Mouse (Mus musculus): Measurements from ENCODE around the gene Ccr6.

Gene Ccr6

DNA sequence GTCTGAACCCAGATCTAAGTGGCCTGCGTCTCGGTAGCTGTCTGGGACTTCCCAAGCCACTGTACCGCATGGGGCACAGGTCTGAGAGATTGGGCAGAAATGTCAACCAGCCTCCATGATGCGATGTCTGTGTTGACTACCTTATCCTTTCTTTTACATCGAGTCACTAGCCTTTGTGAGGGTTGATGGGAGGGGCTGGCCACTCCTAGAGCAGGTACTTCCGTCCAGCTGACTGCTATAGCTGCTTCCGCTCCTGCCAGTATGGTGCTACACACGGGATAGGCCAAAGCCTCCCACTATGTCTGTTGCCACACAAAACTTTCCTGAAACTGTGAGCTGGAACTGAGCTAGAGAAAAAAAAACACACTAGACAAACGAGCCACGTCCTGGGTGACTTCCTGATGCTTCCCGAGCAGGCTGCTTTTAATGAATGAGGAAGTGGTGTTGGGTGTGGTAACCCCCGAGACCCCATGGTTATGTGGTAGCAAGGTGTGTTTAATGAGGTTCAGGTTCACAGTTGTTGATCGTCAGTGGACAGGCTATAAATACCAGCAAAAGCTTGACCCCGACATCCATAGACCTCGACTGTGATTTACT lies 2.1 kb upstream of the Ccr6 start:
- no peak for DNase-seq (ENCODE audit: low read depth, low spot score)

DNA sequence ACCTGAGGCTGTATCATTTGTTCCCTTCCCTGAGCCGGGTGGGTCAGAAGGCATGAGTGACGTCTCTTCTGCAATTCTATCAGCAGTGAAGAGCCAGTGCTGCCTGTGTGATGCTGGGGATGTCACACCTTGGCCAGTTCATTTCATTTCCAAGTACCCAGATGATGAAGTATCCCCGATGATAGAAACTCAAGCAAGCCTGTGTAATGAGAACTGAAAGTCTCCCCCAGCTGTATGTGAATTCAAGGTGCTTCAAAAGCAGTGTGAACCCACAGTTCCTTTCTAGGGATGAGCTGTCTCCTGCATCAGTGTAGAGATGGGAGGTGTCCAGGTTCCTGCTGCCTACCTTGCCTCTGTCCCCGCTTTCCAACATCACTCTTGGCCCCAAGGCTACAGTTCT lies 1.3 kb upstream of the Ccr6 start:
- no peak for DNase-seq (ENCODE audit: low read depth, low spot score)

DNA sequence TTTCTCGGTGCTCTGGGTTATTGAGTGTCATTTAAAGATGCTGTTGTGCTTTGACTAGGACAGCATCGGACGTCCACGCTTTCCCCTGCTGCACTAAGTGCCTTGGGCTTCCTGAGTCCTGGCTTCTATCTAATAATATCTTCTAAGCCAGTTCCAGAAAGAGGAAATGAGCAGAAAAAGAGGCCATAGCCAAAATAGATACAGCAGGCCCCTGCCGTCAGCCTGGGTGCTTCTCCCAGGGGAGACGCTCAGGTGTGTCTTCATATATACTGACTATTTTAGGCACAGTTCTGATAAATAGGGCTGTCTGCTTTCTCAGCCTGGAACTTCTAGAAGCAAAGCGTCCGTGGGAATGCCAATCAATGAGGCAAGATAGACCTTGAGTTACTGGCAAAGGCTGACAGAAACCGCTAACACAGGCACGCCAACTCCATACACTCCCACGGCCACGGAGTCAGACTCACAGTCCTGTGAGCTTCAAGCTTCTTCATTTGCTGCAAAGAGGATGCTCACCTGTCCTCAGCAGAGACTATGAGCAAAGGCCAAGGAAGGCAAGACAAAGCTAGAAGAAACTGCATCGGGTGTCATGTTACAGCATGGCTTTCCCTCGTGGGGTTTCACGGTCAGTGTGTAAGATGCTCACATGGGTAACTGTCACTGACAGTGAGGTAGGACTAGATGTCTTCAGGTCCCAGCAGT lies 2.3 kb downstream of the Ccr6 start:
- no peak for DNase-seq (ENCODE audit: low read depth, low spot score)

DNA sequence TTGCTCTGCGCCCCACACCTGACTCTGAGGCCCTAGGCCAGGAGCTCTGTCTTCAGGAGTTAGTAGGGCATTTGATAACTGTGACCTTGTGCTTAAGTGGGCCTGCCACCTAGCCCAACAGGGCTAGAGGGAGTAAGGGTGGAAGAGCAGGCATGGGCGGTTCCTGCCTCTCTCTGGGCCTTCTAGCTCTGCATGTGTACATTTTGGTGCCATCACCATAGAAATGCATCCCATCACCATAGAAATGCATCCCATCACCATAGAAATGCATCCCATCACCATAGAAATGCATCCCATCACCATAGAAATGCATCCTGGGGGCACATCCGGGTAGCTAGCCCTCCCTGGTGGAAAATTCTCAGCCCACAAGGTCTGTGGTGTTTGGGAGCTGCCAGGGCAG lies 3.7 kb downstream of the Ccr6 start:
- DNase-seq (ENCODE audit: low read depth, low spot score) = no peak

DNA sequence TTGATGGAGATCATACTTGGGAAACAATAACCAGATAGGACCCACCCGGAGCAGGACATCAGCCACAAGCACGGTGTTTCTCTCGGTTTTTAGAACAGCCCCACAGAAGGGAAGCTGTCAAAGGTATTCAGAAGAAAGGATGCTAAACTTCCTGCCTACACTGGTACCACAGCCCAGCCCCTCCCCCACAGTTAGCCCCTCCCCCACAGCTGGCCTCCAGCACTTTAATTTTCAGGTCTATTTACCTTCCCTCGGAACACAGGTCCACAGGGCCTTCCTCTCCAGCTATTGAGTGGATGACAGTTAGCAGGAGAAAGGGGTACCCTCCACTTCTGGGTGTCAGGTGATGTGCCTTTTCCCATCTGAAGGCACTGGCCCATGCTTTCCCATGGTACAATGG lies 4.7 kb downstream of the Ccr6 start:
- DNase-seq (ENCODE audit: low read depth, low spot score) = no peak

DNA sequence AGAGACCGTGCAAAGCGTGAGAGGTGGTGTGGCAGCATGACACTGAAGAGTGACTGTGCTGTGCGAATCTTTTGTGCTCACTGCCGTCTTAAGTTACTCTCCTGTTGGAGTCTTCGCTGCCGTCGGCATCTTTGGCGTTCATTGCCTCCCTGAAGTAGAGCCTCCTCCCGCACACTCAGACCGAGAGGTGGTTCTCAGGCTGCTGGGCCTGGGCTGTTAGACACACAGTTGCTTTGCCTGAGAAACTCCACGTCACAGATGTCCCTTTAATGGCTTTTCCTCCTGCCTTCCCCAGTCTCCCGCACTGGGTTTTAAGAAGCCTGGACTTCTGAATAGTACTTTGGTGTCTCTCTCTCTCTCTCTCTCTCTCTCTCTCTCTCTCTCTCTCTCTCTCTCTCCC lies 5.8 kb downstream of the Ccr6 start:
- DNase-seq (ENCODE audit: low read depth, low spot score) = no peak

DNA sequence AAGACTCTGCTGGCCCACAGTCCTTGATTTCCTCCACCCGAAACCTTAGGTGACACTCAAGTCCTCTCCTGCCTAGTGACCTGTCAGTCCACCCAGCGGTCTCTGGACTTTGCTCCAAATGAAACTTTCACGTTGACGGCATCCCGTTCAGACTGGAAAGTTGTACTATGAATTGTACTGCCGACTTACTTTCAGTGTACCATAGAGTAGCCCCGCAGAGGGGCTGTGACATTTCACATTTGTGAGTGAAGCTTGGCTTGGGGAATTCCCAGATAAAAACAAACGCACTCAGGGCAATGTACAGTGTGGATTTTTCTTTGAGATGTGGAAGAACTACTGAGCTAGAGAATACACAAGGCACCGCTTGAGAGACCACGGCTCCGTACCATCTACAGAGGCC lies 6.3 kb downstream of the Ccr6 start:
- no peak for DNase-seq (ENCODE audit: low read depth, low spot score)

DNA sequence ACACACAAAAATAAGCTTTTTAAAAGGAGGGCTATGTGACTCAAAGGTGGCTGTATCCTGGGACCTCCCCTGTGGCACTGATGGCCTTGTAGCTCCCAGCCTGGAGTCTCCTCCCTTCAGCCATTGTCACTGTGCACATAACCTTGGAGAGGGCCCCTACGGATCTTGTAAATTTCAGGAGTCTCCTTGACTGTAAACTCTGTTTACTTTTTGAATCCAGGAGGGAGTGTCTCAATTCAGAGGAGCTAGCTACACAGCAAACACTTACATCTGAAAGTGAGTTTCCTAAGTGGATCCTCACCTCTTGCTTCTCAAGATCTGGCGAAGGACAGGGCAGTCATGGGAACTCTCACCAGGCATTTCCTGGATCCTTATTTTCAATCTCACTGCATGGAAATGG lies 8.3 kb downstream of the Ccr6 start:
- no peak for DNase-seq (ENCODE audit: low read depth, low spot score)

DNA sequence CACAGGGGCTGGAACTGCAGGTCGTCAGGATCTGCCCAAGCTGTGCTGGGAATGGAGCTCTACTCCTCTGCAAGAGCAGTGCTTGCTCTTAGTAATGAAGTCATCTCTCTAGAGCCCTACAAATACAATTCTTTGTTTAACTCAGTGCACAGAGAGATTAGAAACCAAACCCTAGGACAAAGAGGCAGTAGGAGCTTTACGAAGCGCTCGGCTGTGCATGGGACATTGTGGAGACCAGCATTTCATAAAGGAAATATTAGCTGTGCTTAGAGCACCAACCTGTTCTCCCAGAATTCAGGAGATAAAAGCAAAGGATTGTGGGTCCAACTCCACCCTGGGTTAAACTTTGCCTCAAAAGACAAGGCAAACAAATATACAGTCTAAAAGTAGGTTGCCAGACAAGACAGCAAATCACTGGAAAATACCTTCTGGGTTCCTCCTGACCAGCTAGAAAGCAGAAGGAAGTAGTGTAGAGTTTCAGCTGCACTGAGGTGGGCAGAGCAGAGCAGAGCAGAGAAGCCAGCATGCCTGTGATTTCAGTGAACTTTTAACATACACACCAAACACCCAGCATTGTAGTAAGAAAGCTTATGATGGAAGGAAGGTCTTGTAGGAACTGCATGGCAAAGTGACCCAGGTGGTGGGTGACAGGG lies 10.4 kb downstream of the Ccr6 start:
- no peak for DNase-seq (ENCODE audit: low read depth, low spot score)

DNA sequence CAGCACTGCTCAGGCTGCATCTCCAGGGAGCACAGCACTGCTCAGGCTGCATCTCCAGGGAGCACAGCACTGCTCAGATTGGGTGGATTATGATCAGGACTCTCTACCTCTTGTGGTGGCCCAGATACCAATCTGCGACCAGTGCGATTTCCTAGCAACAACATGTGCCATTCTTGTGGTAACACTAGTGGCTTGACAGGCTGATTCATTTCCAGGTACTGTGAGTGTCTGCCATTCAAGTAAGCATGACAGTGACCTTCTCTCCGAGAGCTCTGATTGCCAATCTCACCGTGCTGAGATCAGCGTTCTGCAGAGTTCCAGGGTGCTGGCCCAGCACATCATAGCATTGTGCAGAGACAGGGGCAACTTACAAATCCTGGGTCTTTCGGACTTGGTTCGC lies 15.9 kb downstream of the Ccr6 start:
- DNase-seq (ENCODE audit: low read depth, low spot score) = no peak

DNA sequence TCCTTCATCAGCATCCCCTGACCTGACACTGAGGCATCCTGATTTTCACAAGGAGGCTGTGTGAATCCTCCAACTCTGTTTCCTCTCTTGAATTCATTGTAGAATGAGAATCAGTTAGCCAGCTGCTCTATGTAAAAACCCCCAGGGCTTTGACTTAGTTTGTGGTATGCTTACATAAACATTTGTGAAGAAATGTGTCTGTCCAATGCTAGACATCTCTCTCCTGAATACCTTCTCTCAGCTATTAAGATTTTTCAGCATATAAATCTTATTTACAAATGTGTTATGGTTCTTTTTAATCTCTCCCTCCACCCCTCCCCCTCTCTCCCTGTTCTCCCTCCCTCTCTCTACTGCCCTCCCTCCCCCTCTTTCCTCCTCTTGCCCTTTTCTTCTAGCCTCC lies 18.4 kb downstream of the Ccr6 start:
- DNase-seq (ENCODE audit: low read depth, low spot score) = no peak

DNA sequence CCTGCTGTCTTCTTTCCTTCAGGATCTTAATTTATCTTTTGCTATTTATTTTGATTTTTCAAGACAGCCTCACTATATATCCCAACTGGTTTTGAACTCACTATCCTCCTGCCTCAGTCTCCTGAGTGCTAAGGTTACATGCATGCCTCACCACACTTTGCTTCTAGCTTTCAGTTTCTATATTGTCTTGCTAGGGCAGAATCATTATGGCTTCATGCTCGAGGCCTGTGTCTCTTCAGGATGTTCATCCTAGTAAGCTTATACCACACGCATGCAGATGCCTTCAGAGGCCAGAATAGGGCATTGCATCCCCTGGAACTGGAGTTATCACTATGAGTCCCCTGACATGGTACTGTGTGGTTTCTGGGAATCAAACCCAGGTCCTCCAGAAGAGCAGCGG lies 19.1 kb downstream of the Ccr6 start:
- DNase-seq (ENCODE audit: low read depth, low spot score) = no peak

DNA sequence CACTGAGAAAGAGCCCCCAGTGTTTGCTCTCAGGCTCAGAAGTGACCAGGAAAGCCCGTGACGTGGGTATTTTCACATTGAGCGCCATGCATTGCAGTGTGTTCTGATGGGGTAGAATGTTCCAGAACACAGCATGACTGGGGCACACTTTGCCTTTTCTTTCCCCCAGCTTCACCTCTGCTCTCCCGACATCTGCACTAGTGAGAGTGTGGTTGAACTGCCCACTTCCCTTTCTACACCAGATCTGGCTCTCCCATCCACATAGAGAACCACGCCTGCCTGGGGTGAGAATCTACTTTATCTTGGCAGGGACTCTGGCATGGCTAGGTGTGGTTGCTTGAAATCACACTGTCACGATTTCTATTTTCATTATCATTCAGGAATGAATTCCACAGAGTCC lies 19.7 kb downstream of the Ccr6 start:
- no peak for DNase-seq (ENCODE audit: low read depth, low spot score)

DNA sequence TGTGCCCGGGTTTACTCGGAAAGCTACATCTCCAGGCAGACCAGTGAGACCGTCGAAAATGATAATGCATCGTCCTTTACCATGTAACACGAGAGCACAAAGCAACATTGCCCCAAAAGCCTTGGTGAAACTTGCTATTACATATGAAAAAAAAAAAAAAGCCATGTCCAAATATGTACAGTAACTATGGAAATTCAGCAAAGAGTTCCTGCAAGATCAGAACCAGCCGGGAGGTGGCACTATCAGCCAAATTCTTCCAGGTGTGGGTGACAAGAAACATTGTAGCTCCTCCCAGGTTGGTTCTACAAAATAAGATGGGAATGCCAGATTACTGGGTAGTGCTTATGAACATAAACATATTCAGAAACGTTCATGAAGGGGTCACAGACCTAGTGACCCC lies 21.1 kb downstream of the Ccr6 start:
- no peak for DNase-seq (ENCODE audit: low read depth, low spot score)

DNA sequence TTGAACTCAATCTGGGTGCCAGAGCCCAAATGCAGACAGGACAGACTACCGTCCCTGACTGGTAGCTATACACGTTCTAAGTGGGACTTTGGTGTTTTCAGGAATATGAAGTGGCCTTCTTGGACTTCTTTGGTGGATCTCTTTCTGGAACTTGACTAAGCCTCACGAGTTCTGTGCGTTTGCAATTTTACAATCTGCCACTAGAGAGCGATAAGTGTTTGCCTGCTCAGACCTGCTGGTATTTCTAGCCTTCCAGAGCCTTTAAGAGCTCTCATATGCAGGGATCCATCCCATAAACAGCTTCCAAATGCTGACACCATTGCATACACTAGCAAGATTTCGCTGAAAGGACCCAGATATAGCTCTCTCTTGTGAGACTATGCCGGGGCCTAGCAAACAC lies 28.8 kb downstream of the Ccr6 start:
- DNase-seq (ENCODE audit: low read depth, low spot score) = peak; percentile 64

DNA sequence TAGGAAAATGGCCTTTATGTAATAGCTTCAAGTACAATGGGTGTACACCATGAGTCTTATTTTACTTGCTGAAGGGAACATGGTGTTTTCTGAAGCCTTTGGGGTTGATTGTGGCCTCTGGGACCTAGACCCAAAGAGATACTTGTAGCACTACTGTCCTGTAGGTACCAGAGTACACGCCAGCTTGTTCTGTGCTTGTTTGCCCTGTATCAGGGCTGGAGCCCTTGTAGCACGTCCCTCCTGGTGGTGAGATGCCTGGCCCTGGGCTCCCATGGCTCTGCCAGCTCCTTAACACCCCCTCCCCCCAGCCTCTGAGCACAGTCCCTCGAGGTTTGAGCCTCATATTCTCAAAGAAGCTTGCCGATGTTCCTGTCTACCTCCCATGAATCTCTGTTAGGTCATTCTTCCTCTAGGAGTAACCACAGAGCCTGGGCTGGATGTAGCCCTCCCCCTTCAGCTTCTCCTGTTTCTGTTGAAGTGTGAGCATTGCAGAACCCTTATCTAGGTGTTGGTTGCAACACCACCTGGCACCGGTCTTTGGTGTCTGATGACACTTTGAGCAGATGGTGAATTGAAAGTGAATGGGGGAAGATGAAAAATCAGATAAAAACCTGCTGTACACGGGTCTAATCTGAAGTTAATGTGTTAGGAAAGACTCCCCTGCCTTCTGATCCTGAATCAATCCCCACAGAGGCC lies 36.4 kb downstream of the Ccr6 start:
- no peak for DNase-seq (ENCODE audit: low read depth, low spot score)

DNA sequence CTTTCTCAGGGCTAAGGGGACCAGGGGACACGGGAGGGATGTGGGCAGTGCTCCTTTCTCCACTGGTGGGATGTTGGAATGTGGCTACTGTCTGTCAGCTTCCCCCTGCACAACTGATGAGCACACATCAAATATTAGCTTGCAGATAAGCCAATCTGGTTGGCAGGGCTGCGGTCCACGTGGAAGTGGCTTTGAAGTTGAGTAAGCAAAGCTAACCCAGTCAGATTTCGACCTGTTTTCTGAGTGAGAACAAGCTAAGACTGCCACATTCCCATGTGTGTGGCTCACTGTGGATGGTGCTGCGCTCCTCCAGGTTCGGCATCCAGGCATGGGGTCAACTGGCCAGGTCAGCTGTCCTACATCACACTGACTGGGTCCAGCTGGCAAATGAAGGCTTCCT lies 37.1 kb downstream of the Ccr6 start:
- DNase-seq (ENCODE audit: low read depth, low spot score) = no peak

DNA sequence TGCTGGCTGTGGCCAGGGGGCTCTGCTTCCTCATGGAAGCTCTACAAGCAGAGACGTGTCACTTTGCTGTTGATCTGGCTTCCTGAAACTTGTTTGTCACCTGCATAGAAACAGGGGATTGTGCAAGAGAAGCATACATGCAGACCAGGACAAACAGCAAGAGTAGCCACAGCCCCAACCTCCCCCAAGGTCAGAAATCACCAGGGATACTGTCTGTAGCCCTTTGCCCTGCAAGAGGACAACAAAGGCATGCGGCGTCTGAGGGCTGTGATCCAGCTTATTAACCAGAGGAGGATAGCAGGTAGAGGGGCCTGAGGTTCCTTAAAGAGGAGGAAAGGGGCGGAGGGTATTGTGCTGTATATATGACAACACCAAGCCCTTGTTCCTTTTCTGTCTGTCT lies 40.2 kb downstream of the Ccr6 start:
- DNase-seq (ENCODE audit: low read depth, low spot score) = no peak

DNA sequence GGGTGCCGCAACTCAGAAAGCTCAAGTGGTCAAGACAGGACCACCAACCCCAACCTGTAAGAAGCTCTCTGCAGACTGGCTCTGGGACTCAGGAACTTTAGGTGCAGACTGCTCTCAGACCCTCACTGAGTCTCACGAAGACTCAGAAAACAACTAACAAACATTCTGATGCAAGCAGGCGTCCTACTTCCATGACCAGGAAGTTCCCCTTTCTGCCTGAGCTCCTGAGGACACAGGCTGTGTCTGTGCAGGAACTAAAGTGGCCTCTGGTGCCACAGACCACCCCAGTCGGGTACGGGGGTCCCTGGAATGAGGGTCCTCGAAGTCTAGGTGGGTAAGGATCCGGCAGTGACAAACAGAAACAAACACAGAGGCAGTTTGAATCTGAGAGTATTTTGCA lies 40.8 kb downstream of the Ccr6 start:
- no peak for DNase-seq (ENCODE audit: low read depth, low spot score)

DNA sequence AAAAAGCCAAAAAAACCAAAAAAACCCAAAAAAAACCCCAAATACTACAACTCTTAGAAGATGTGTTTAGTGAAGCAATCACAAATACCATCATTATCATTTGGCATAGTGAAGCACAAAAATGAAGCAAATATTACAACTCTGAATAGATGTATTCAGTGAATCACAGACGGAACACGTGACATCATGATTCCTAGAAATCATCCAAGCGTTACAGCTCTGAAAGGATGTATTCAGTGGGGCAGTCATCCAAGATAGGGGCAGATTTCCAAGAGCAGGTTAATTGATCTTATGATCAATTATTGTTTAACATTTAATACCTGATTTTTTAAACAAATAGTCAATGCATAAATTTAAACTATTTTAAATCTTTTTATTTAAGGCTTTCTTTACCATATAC lies 41.4 kb downstream of the Ccr6 start:
- no peak for DNase-seq (ENCODE audit: low read depth, low spot score)

DNA sequence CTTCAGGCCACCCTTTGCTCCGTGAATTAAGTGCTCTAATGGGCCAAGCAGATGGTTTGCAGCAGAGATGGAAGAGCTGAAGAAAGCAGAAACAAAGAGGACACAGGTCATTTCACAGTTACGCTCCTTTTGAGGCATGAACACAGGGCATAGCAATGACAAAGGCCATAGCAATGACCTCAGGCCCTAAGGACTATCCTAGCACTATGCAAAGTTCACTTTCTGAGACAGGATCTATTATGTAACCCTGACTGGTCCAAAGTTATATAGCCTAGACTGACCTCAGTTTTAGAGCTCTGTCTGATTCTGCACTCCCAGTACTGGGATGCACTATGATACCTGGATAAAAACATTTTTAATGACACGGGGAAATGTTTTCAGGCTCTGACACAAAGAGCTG lies 42.5 kb downstream of the Ccr6 start:
- no peak for DNase-seq (ENCODE audit: low read depth, low spot score)

DNA sequence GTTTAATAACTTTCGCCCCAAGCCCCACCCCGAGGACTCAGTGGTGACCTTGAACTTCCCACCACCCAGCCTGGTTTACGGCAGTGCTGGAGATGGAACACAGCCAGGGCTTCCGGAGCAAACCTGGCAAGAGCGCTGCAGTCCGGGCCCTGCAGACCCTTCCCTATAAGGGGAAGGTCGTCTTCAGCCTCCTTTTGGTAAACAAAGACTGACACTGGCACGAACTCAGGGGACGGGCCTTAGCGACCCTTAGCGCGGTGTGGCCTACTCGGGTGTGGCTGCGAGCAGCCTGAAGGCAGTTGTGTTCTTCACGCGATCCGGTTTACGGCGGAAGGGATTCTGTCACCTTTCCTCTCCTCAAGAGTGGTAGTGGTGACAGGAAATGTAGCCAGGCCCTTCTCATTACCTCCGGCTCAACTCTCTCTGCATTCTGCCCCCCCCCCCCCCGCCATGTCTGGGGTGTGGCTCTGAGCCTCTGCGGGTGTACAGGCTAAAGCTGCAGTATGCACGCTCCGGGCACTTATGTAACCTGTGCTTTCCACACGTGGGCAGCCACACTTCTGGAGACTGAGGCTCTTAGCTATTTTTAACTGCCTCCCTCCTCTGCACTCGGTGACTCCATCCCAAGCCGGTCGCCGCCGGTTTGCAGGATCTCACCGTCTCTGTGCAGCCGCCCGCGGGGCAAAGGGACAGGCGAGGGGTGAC lies 47.1 kb downstream of the Ccr6 start, which contains the start of gene Mpc1:
TSS of gene Mpc1 (plus strand) at position 84 of the 705 bp plus-strand sequence.
- DNase-seq (ENCODE audit: low read depth, low spot score) = peak; percentile 26
